Mouse (Mus musculus) kidney, adult 2 months (tissue): ENCODE data around the gene Asdurf.
"Not testable (repeated sequence)": the region's sequence is repeated elsewhere in the genome, so short reads cannot be mapped to it uniquely, and the experiment has no call there.

Experiments
- CTCF ChIP-seq: fragments of 200-500 bp; conservative IDR thresholded peaks from 2 replicates; pipeline ENCODE4 v1.5.1; 2011; ENCODE audit warnings: low read depth, mild to moderate bottlenecking, control low read depth, low read length, moderate library complexity, mixed read lengths; ENCODE audit not compliant: insufficient read depth, insufficient read length
- POLR2A ChIP-seq: fragments of 200-500 bp; IDR thresholded peaks from one replicate; pipeline ENCODE4 v1.6.1; 2011; ENCODE audit warnings: low read depth, low read length, control low read depth

DNA sequence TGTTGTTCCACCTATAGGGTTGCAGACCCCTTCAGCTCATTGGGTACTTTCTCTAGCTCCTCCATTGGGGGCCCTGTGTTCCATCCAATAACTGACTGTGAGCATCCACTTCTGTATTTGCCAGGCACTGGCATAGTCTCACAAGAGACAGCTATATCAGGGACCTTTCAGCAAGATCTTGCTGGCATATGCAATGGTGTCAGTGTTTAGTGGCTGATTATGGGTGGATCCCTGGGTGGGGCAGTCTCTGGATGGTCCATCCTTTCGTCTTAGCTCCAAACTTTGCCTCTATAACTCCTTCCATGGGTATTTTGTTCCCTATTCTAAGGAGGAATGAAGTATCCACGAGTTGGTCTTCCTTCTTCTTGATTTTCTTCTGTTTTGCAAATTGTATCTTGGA is 15.0 kb downstream of the Asdurf start:
- TF ChIP-seq POLR2A, CTCF: not testable (repeated sequence)
